Mouse (Mus musculus): ENCODE data around the gene Rnf39. TPM values are rescaled to one million over a fixed set of nuclear protein-coding genes. Genes with fewer than 3 reads are reported as not detected.

Rnf39 gene
- total and polyA plus RNA-seq, 3 experiments = not detected

DNA sequence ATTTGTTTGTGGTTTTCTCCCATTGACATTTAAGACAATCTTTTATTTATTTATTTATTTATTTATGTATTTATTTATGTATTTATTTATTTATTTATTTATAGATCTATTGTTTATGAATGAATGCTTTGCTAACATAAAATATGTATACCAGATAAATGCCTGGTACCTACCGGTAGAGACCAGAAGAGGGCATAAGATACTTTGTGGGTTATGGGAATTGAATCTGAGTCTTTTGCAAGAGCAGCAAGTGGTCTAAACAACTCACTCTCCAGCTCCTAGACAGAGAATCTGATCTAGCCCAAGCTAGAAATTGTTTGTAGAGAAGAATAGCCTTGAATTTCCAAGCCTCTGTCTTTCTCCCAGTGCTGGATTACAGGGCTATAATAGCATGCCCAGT, 42.0 kb upstream of the Rnf39 start:
- H3K9ac ChIP-seq (ENCODE audit: insufficient read depth, low read depth) = no peak overlapping the region
- in situ Hi-C loops (cut with MboI; ENCODE audit: low pct_ligation_motif_present, low pct_unique_long_range_greater_than_20kb, low sequenced_read_pairs) = no loop called here
- H3K9me3 ChIP-seq (replicated peaks; ENCODE audit: low read length) = no peaks in the 10 kb centered on the region
- H3K4me2 ChIP-seq (ENCODE audit: insufficient read depth, low read depth, poor library complexity, severe bottlenecking) = no peak overlapping the region
- H3K4me1 ChIP-seq (ENCODE audit: control insufficient read depth in 1 of 2, insufficient read depth in 2 of 2) = no peaks in the 10 kb centered on the region
- dilution Hi-C loops (cut with MboI; ENCODE audit: extremely low pct_ligation_motif_present, extremely low pct_unique_long_range_greater_than_20kb, low sequenced_read_pairs) = no loop called here
- H3K79me2 ChIP-seq (replicated peaks; ENCODE audit: control insufficient read depth, extremely low read depth, insufficient read depth, poor library complexity, severe bottlenecking) = no peaks in the 10 kb centered on the region
- DNase-seq (ENCODE audit: extremely low read depth) = no peak
- TF ChIP-seq GABPA (IDR thresholded peaks at IDR 0.05; ENCODE audit: insufficient replicate concordance, low read depth, low read length) = no peak
- no peak for TF ChIP-seq USF2 (conservative IDR thresholded peaks at IDR 0.05; ENCODE audit: low read depth, low read length)
- no peak for TF ChIP-seq KAT2A (IDR thresholded peaks at IDR 0.05; ENCODE audit: insufficient replicate concordance, low read length)
- TF ChIP-seq JUN (IDR thresholded peaks at IDR 0.05; ENCODE audit: insufficient read depth, low read depth, low read length) = no peak
- TF ChIP-seq MAX (IDR thresholded peaks at IDR 0.05; ENCODE audit: low read length) = no peak
- TF ChIP-seq UBTF (IDR thresholded peaks at IDR 0.05; ENCODE audit: low read depth, low read length) = no peak
- TF ChIP-seq CTCF (conservative IDR thresholded peaks at IDR 0.05 in 1 of 2, IDR thresholded peaks at IDR 0.05 in 1 of 2; ENCODE audit: low read depth in 2 of 2, low read length in 2 of 2) = no peak
- TF ChIP-seq MEF2A (IDR thresholded peaks at IDR 0.05; ENCODE audit: borderline replicate concordance, low read depth, low read length) = no peak
- TF ChIP-seq IRF4 (IDR thresholded peaks at IDR 0.05; ENCODE audit: low read depth, low read length) = no peak
- no peak for TF ChIP-seq MAZ (IDR thresholded peaks at IDR 0.05; ENCODE audit: low read depth, low read length)
- TF ChIP-seq POLR2A (IDR thresholded peaks at IDR 0.05; ENCODE audit: low read depth, low read length) = no peak
- TF ChIP-seq ZMIZ1 (IDR thresholded peaks at IDR 0.05; ENCODE audit: low read depth, low read length) = no peak
- no peak for TF ChIP-seq SMC3 (IDR thresholded peaks at IDR 0.05; ENCODE audit: low read depth, low read length)
- TF ChIP-seq E2F4 (IDR thresholded peaks at IDR 0.05; ENCODE audit: insufficient replicate concordance, low read depth, low read length) = no peak
- TF ChIP-seq MAFK (IDR thresholded peaks at IDR 0.05; ENCODE audit: insufficient replicate concordance, low read length) = no peak
- TF ChIP-seq TBP (conservative IDR thresholded peaks at IDR 0.05; ENCODE audit: low read depth, low read length) = no peak
- H3K27ac ChIP-seq (ENCODE audit: insufficient read depth, low read depth) = no peak overlapping the region
- no peak overlapping the region for H3K4me3 ChIP-seq (replicated peaks in 1 of 3; ENCODE audit: low read depth in 2 of 3, low read length in 2 of 3, poor library complexity in 1 of 3)
- H3K27me3 ChIP-seq (replicated peaks) = no peaks in the 10 kb centered on the region
- H3K36me3 ChIP-seq (replicated peaks in 1 of 2; ENCODE audit: control insufficient read depth in 1 of 2, insufficient read depth in 1 of 2, low read length in 1 of 2) = no peaks in the 10 kb centered on the region

DNA sequence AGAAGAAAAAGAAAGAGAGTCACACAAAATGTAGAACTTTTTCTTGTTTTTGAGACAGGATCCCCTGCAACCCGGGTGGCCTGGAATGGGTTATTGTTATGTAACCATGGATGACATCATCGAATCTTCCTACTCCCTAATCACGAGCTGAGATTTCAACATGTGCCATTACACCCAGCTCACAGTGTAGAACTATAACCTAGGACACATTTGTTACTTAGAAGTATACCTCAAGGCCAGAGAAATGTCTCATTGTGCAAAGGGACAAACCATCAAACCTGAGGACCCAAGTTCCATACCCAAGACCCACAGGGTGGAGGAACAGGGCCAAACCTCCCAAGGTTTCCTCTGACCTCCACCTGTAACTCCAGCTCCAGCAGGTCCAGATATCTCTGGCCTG, 39.1 kb upstream of the Rnf39 start:
- no peaks in the 10 kb centered on the region for H3K79me2 ChIP-seq (replicated peaks; ENCODE audit: control insufficient read depth, extremely low read depth, insufficient read depth, poor library complexity, severe bottlenecking)
- no peak overlapping the region for H3K9ac ChIP-seq (ENCODE audit: insufficient read depth, low read depth)
- dilution Hi-C loops (cut with MboI; ENCODE audit: extremely low pct_ligation_motif_present, extremely low pct_unique_long_range_greater_than_20kb, low sequenced_read_pairs) = no loop called here
- no peak overlapping the region for H3K27ac ChIP-seq (ENCODE audit: insufficient read depth, low read depth)
- H3K36me3 ChIP-seq (replicated peaks in 1 of 2; ENCODE audit: control insufficient read depth in 1 of 2, insufficient read depth in 1 of 2, low read length in 1 of 2) = no peaks in the 10 kb centered on the region
- no peak overlapping the region for H3K4me2 ChIP-seq (ENCODE audit: insufficient read depth, low read depth, poor library complexity, severe bottlenecking)
- H3K4me3 ChIP-seq (replicated peaks in 1 of 3; ENCODE audit: low read depth in 2 of 3, low read length in 2 of 3, poor library complexity in 1 of 3) = no peak overlapping the region
- H3K4me1 ChIP-seq (ENCODE audit: control insufficient read depth in 1 of 2, insufficient read depth in 2 of 2) = peaks cover 0 to 6% of the 10 kb centered on the region in 2 experiments; a peak in 2 of 4 replicates
- in situ Hi-C loops (cut with MboI; ENCODE audit: low pct_ligation_motif_present, low pct_unique_long_range_greater_than_20kb, low sequenced_read_pairs) = no loop called here
- no peaks in the 10 kb centered on the region for H3K9me3 ChIP-seq (replicated peaks; ENCODE audit: low read length)
- H3K27me3 ChIP-seq (replicated peaks) = peaks cover 7% of the 10 kb centered on the region
- DNase-seq (ENCODE audit: extremely low read depth) = no peak
- no peak for TF ChIP-seq IRF4 (IDR thresholded peaks at IDR 0.05; ENCODE audit: low read depth, low read length)
- no peak for TF ChIP-seq NRF1 (IDR thresholded peaks at IDR 0.05; ENCODE audit: low read depth, low read length)
- TF ChIP-seq CHD2 (IDR thresholded peaks at IDR 0.05; ENCODE audit: low read length) = no peak

Data from CH12.LX (cell line).